Mouse (Mus musculus) MEL (cell line): ENCODE data around the gene Pef1.

Experiments used
- CTCF ChIP-seq, 3 experiments: IDR thresholded peaks in 2 of 3; conservative IDR thresholded peaks in 1 of 3; 2 replicates each; pipeline ENCODE4 v1.5.1; 2011 to 2012; ENCODE audit warnings: low read length in 3 of 3, low read depth in 2 of 3, mild to moderate bottlenecking in 2 of 3, improper control_type of control experiment in 1 of 3, inconsistent platforms in 1 of 3, mixed read lengths in 1 of 3, moderate library complexity in 1 of 3; ENCODE audit not compliant: control insufficient read depth in 1 of 3, insufficient read depth in 1 of 3, poor library complexity in 1 of 3, severe bottlenecking in 1 of 3
- ELF1 ChIP-seq: IDR thresholded peaks from 2 replicates; pipeline ENCODE4 v1.6.1; 2014; ENCODE audit warnings: low read depth, mild to moderate bottlenecking, inconsistent platforms, low read length, improper control_type of control experiment, moderate library complexity
- EP300 ChIP-seq, 2 experiments: IDR thresholded peaks; 2 replicates each; pipeline ENCODE4 v1.6.1; 2011; ENCODE audit warnings: improper control_type of control experiment in 2 of 2, low read length in 2 of 2, low read depth in 1 of 2, mild to moderate bottlenecking in 1 of 2
- GATA1 ChIP-seq: IDR thresholded peaks from 2 replicates; pipeline ENCODE4 v1.6.1; 2011; ENCODE audit warnings: low read depth, low read length, improper control_type of control experiment
- MAX ChIP-seq: IDR thresholded peaks from 2 replicates; pipeline ENCODE4 v1.6.1; 2011; ENCODE audit warnings: low read length, improper control_type of control experiment
- MAZ ChIP-seq: IDR thresholded peaks from 2 replicates; pipeline ENCODE4 v1.6.1; 2012; ENCODE audit warnings: low read depth, mild to moderate bottlenecking, inconsistent platforms, low read length, improper control_type of control experiment
- MEF2A ChIP-seq: IDR thresholded peaks from 2 replicates; pipeline ENCODE4 v1.6.1; 2014; ENCODE audit warnings: low read depth, mild to moderate bottlenecking, inconsistent platforms, low read length, improper control_type of control experiment; ENCODE audit not compliant: poor library complexity, insufficient replicate concordance, severe bottlenecking; ENCODE audit errors: extremely low read depth
- MYB ChIP-seq: IDR thresholded peaks from 2 replicates; pipeline ENCODE4 v1.6.1; 2011; ENCODE audit warnings: mild to moderate bottlenecking, low read depth, low read length, improper control_type of control experiment
- NELFE ChIP-seq: IDR thresholded peaks from 2 replicates; pipeline ENCODE4 v1.6.1; 2011; ENCODE audit warnings: low read depth, low read length, improper control_type of control experiment
- POLR2A ChIP-seq, 2 experiments: IDR thresholded peaks; 2 replicates each; pipeline ENCODE4 v1.6.1; 2011 to 2012; ENCODE audit warnings: low read length in 2 of 2, mild to moderate bottlenecking in 2 of 2, control low read depth in 1 of 2, improper control_type of control experiment in 1 of 2, low read depth in 1 of 2, moderate library complexity in 1 of 2; ENCODE audit not compliant: control insufficient read depth in 1 of 2, insufficient read depth in 1 of 2, poor library complexity in 1 of 2
- TCF12 ChIP-seq: IDR thresholded peaks from 2 replicates; pipeline ENCODE4 v1.6.1; 2014; ENCODE audit warnings: low read depth, mild to moderate bottlenecking, inconsistent platforms, low read length, improper control_type of control experiment, moderate library complexity
- USF1 ChIP-seq: IDR thresholded peaks from 2 replicates; pipeline ENCODE4 v1.6.1; 2014; ENCODE audit warnings: low read depth, mild to moderate bottlenecking, inconsistent platforms, low read length, improper control_type of control experiment, moderate library complexity

- no peak for TF ChIP-seq MAZ
- TF ChIP-seq TCF12: no peak
- TF ChIP-seq EP300 (IDR thresholded peaks at IDR 0.05; ENCODE audit: low read depth in 1 of 2, low read length in 2 of 2): no peak
- no peak for TF ChIP-seq GATA1
- no peak for TF ChIP-seq MEF2A
- TF ChIP-seq CTCF (IDR thresholded peaks at IDR 0.05 in 2 of 3, conservative IDR thresholded peaks at IDR 0.05 in 1 of 3; ENCODE audit: control insufficient read depth in 1 of 3, insufficient read depth in 1 of 3, low read depth in 2 of 3, low read length in 3 of 3, poor library complexity in 1 of 3, severe bottlenecking in 1 of 3): no peak
- TF ChIP-seq USF1: no peak
- no peak for TF ChIP-seq MAX
- no peak for TF ChIP-seq ELF1
- no peak for TF ChIP-seq POLR2A (IDR thresholded peaks at IDR 0.05; ENCODE audit: control insufficient read depth in 1 of 2, insufficient read depth in 1 of 2, low read depth in 1 of 2, low read length in 2 of 2, poor library complexity in 1 of 2)
- TF ChIP-seq MYB: no peak
- no peak for TF ChIP-seq NELFE
Observed at GRCm38 (mm10) chr4:130076856-130077255, 25.5 kb upstream of the Pef1 start.
